Mouse (Mus musculus): ENCODE results near the gene Dnal4. TPM values are rescaled to one million over a fixed set of nuclear protein-coding genes. Genes with fewer than 3 reads are reported as not detected.

Dnal4 gene
- polyA plus RNA-seq, 1 experiment from 2014 or later = 69.0 TPM

DNA sequence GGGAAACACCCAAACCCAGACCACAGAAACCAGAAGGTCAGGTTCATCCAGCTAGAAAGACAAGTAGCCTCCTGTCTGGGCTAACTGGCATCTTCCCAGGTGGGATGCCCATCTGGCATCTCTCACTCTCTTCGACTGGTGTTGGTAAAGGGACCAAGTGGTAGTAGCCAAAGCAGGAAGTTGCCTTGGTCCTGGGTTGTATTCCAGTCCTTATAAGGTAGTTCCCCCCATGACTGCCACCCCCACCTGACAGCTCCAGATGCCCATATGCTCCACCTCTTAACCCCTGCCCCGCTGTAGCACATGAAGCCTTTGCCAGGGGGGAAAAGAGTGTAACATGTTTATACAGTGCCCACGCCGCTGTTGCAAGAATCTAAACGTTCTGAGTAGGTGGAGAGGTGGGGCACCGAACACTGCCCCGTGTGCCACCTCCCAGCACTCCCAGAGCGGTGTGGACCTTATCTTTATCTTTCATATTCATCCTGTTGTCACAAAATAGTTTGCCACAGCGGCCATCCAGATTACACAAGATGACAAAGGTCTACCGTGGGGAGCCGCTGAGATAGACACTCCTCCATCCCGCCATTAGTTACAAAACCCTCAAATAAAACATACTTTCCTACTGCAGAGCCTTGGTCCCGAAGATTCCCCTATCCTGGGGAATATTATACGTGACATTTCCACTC lies 36.3 kb downstream of the Dnal4 start:
- H3K27me3 ChIP-seq (ENCODE audit: control insufficient read depth, insufficient read depth, low read depth, low read length) = no peaks in the 10 kb centered on the region
- H3K4me1 ChIP-seq (ENCODE audit: control insufficient read depth, insufficient read depth, low read length) = peaks cover 20% of the 10 kb centered on the region
- ATAC-seq = no peak
- peak overlapping the region; percentile 75 for H3K27ac ChIP-seq (ENCODE audit: low read length)
- H3K9me3 ChIP-seq (replicated peaks; ENCODE audit: control insufficient read depth, low read length, poor library complexity, severe bottlenecking) = no peaks in the 10 kb centered on the region
- H3K9ac ChIP-seq (ENCODE audit: low read depth, low read length) = peak overlapping the region; percentile 96
- peaks cover 18% of the 10 kb centered on the region for H3K36me3 ChIP-seq (ENCODE audit: control insufficient read depth, insufficient read depth, low read length)
- WGBS = 28% methylated on average over 14 of the region's 14 CpGs
- peak overlapping the region; percentile 98 for H3K4me3 ChIP-seq (ENCODE audit: low read depth, low read length)
- peak overlapping the region; percentile 64 for H3K4me2 ChIP-seq (ENCODE audit: low read length)

DNA sequence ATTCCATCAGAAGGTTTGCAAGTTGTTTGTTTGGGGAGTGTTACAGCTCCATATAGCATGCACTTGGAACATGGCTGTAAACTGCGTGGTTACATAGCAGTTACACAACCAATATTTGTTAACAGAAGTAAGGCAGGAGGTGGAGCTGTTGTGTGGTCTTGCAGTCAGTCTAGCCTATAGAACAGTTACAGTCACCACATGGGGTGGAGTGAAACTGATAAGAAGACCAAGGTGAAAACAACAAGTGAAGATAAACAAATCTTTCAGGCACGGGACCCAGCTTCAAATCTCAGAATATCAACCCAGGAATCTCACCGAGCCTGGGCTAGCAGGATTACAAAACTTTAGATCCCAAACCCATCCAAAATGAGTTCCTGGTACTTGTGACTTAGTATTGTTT lies 36.9 kb downstream of the Dnal4 start:
- 89% methylated on average over 3 of the region's 3 CpGs for WGBS
- no peaks in the 10 kb centered on the region for H3K27me3 ChIP-seq (ENCODE audit: control insufficient read depth, insufficient read depth, low read depth, low read length)
- peaks cover 20% of the 10 kb centered on the region for H3K36me3 ChIP-seq (ENCODE audit: control insufficient read depth, insufficient read depth, low read length)
- H3K9me3 ChIP-seq (replicated peaks; ENCODE audit: control insufficient read depth, low read length, poor library complexity, severe bottlenecking) = no peaks in the 10 kb centered on the region
- peak overlapping the region; percentile 96; the same call in 1 of the 2 replicates for H3K9ac ChIP-seq (ENCODE audit: low read depth, low read length)
- peak overlapping the region; percentile 98 for H3K4me3 ChIP-seq (ENCODE audit: low read depth, low read length)
- H3K4me1 ChIP-seq (ENCODE audit: control insufficient read depth, insufficient read depth, low read length) = peaks cover 20% of the 10 kb centered on the region
- no peak overlapping the region for H3K27ac ChIP-seq (ENCODE audit: low read length)
- peak overlapping the region; percentile 64 for H3K4me2 ChIP-seq (ENCODE audit: low read length)
- ATAC-seq = no peak

DNA sequence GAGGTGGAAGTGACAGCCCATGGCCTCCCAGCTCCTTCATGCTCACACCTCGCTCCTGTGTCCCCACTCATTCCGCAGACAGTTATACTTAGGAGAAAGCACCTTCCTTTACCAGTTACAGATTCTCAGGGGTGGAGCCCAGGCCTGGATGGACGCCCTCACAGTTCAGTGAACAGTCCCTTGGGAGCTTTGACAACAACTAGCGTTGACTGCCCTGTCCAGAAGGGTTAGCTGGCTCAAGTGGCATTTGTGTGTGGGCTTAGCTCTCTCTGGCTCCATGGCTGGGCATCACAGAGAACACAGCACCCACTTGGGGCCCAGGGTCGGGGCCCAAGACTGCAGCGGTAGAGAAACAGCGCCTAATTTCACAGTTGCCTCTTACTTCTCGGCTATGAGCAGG lies 43.3 kb downstream of the Dnal4 start:
- Histone ChIP-seq H3K4me2 (ENCODE audit: low read length) (no peak overlapping the region), H3K27ac (ENCODE audit: low read length) (no peak overlapping the region), H3K4me3 (ENCODE audit: low read depth, low read length) (no peak overlapping the region), H3K36me3 (ENCODE audit: control insufficient read depth, insufficient read depth, low read length) (peaks cover 40% of the 10 kb centered on the region), H3K9ac (ENCODE audit: low read depth, low read length) (no peak overlapping the region), H3K27me3 (ENCODE audit: control insufficient read depth, insufficient read depth, low read depth, low read length) (no peaks in the 10 kb centered on the region), H3K9me3 (replicated peaks; ENCODE audit: control insufficient read depth, low read length, poor library complexity, severe bottlenecking) (no peaks in the 10 kb centered on the region), H3K4me1 (ENCODE audit: control insufficient read depth, insufficient read depth, low read length) (no peaks in the 10 kb centered on the region)
- no peak for ATAC-seq
- WGBS = 83% methylated on average over 8 of the region's 8 CpGs

DNA sequence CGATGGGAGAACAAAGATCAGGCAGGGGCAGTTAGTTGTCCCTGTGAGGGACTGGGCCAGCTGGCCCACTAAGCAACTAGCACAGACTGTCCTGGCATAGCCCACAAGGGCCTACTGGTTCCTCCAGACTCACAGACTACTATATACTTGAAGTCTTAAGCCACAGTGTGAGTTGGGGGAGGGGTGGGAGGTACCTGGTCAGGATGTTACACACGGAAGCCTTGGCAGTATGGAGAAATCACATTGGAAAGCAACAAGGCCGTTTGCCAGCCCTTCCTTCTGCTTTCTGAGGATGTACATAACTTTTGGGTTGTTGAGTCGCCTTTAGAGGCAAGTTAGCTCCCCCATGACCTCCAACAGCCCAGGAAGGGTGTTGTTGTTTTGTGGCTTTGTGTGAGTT lies 44.0 kb downstream of the Dnal4 start:
- Histone ChIP-seq H3K4me3 (ENCODE audit: low read depth, low read length) (no peak overlapping the region), H3K36me3 (ENCODE audit: control insufficient read depth, insufficient read depth, low read length) (peaks cover 39% of the 10 kb centered on the region)

DNA sequence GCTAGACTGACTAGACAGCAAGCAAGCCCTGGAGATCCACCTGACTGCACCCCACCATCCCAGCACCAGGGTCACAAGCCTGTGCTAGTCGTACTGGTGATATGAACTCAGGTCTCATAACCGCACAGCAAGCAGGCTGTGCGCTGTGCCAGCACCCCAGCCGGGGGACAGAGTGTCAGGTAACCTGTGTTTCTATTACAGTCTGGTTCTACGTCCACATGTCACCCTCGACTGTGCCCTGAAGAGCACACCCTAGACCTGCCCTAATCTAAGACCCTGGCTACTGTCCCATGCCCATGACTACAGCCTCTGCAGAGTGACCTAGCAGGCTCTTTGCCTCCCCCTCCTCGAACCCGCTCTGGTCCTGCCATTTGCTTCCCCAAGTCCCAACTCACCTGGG lies 44.5 kb downstream of the Dnal4 start:
- Histone ChIP-seq H3K36me3 (ENCODE audit: control insufficient read depth, insufficient read depth, low read length) (peaks cover 37% of the 10 kb centered on the region), H3K4me1 (ENCODE audit: control insufficient read depth, insufficient read depth, low read length) (no peaks in the 10 kb centered on the region), H3K27ac (ENCODE audit: low read length) (no peak overlapping the region), H3K4me3 (ENCODE audit: low read depth, low read length) (no peak overlapping the region), H3K9me3 (replicated peaks; ENCODE audit: control insufficient read depth, low read length, poor library complexity, severe bottlenecking) (no peaks in the 10 kb centered on the region), H3K9ac (ENCODE audit: low read depth, low read length) (no peak overlapping the region), H3K27me3 (ENCODE audit: control insufficient read depth, insufficient read depth, low read depth, low read length) (no peaks in the 10 kb centered on the region), H3K4me2 (ENCODE audit: low read length) (no peak overlapping the region)
- ATAC-seq = no peak
- 95% methylated on average over 8 of the region's 8 CpGs for WGBS

More for the DNA sequence above, 44.0 kb downstream of the Dnal4 start:
- Histone ChIP-seq H3K4me1 (ENCODE audit: control insufficient read depth, insufficient read depth, low read length) (no peaks in the 10 kb centered on the region), H3K9me3 (replicated peaks; ENCODE audit: control insufficient read depth, low read length, poor library complexity, severe bottlenecking) (no peaks in the 10 kb centered on the region), H3K27ac (ENCODE audit: low read length) (no peak overlapping the region), H3K9ac (ENCODE audit: low read depth, low read length) (no peak overlapping the region), H3K4me2 (ENCODE audit: low read length) (no peak overlapping the region), H3K27me3 (ENCODE audit: control insufficient read depth, insufficient read depth, low read depth, low read length) (no peaks in the 10 kb centered on the region)
- WGBS = 78% methylated on average over 4 of the region's 4 CpGs
- no peak for ATAC-seq

DNA sequence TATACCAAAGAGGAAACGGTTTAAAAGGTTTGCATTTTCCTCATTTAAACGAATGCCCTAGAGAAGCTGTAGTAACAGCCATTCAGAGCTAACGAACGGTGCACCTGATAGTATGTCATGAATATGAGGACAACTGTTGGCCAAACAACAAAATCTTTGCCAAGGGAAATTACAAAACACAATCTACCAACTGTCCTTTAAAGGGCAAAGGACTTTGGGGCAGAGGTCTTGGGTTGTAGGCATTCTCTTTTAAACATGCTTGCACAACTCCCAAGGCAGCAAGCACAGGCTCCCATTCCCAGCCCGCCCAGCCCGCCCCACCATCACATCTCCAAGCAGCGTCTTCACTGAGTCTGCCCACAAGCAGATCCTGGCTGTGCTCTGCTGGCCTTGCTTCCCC lies 46.1 kb downstream of the Dnal4 start:
- no peaks in the 10 kb centered on the region for H3K27me3 ChIP-seq (ENCODE audit: control insufficient read depth, insufficient read depth, low read depth, low read length)
- no peak for ATAC-seq
- no peaks in the 10 kb centered on the region for H3K4me1 ChIP-seq (ENCODE audit: control insufficient read depth, insufficient read depth, low read length)
- H3K4me2 ChIP-seq (ENCODE audit: low read length) = no peak overlapping the region
- H3K4me3 ChIP-seq (ENCODE audit: low read depth, low read length) = no peak overlapping the region
- peaks cover 39% of the 10 kb centered on the region for H3K36me3 ChIP-seq (ENCODE audit: control insufficient read depth, insufficient read depth, low read length)
- H3K27ac ChIP-seq (ENCODE audit: low read length) = no peak overlapping the region
- no peak overlapping the region for H3K9ac ChIP-seq (ENCODE audit: low read depth, low read length)
- 85% methylated on average over 7 of the region's 7 CpGs for WGBS
- no peaks in the 10 kb centered on the region for H3K9me3 ChIP-seq (replicated peaks; ENCODE audit: control insufficient read depth, low read length, poor library complexity, severe bottlenecking)

DNA sequence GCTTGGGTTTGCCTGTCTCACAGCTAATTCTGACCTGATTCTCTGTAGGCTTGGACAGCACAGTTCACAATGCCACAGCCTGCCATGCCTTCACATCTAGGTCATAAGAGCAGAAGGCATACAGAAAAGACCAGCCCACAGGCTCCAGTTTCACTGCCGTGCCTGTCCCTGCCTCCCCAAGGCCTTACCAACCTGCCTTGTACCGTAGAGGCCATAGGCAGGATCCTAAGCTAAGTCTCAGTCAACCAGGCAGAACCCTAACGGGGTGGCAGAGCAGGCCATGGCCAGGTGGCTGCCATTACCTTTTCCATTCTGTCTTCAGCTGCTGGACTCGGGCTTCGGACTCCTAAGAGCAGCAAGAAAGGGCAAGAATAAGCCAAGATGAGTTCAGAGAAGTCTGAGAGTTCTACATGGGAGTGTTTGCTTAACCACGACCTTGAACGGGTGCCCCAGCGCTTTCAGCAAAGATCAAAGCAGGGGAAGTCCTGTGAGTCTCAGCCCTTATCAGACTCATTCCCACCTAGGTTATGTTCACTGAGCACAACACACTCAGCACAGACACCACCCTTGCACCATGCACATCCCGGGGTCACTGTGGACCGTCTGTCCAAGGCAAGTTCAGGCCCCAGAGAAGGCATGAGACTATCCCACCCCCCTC lies 48.8 kb downstream of the Dnal4 start:
- Histone ChIP-seq H3K4me2 (ENCODE audit: low read length) (no peak overlapping the region), H3K4me3 (ENCODE audit: low read depth, low read length) (no peak overlapping the region), H3K27ac (ENCODE audit: low read length) (no peak overlapping the region), H3K4me1 (ENCODE audit: control insufficient read depth, insufficient read depth, low read length) (no peaks in the 10 kb centered on the region), H3K36me3 (ENCODE audit: control insufficient read depth, insufficient read depth, low read length) (peaks cover 55% of the 10 kb centered on the region), H3K9ac (ENCODE audit: low read depth, low read length) (no peak overlapping the region), H3K9me3 (replicated peaks; ENCODE audit: control insufficient read depth, low read length, poor library complexity, severe bottlenecking) (no peaks in the 10 kb centered on the region), H3K27me3 (ENCODE audit: control insufficient read depth, insufficient read depth, low read depth, low read length) (no peaks in the 10 kb centered on the region)
- WGBS = 90% methylated on average over 10 of the region's 10 CpGs
- no peak for ATAC-seq

DNA sequence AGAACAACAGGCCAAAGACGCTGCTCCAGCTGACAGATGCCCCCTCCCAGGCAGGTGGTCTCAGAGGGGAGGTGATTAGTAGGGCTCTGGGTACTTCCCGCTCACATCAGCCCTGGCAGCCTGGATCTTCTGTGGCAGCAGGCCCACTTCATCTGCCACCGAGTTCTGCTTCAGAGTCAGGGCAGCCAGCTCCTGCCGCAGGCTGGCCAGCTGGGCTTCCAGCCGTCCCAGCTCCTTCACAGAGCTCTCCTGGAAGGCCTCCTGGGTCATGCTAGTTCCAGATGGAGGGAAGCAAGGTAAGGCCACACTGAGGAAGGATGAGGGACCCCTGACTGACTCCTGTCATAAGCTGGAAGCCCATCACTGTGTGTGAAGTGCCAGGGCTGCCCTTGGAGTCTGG lies 49.3 kb downstream of the Dnal4 start:
- H3K27me3 ChIP-seq (ENCODE audit: control insufficient read depth, insufficient read depth, low read depth, low read length) = no peaks in the 10 kb centered on the region
- no peaks in the 10 kb centered on the region for H3K9me3 ChIP-seq (replicated peaks; ENCODE audit: control insufficient read depth, low read length, poor library complexity, severe bottlenecking)
- H3K4me1 ChIP-seq (ENCODE audit: control insufficient read depth, insufficient read depth, low read length) = no peaks in the 10 kb centered on the region
- ATAC-seq = no peak
- H3K4me3 ChIP-seq (ENCODE audit: low read depth, low read length) = no peak overlapping the region
- H3K4me2 ChIP-seq (ENCODE audit: low read length) = no peak overlapping the region
- WGBS = 46% methylated on average over 5 of the region's 5 CpGs
- peak overlapping the region; percentile 18; the same call in 1 of the 2 replicates for H3K9ac ChIP-seq (ENCODE audit: low read depth, low read length)
- H3K27ac ChIP-seq (ENCODE audit: low read length) = no peak overlapping the region
- H3K36me3 ChIP-seq (ENCODE audit: control insufficient read depth, insufficient read depth, low read length) = peaks cover 51% of the 10 kb centered on the region

DNA sequence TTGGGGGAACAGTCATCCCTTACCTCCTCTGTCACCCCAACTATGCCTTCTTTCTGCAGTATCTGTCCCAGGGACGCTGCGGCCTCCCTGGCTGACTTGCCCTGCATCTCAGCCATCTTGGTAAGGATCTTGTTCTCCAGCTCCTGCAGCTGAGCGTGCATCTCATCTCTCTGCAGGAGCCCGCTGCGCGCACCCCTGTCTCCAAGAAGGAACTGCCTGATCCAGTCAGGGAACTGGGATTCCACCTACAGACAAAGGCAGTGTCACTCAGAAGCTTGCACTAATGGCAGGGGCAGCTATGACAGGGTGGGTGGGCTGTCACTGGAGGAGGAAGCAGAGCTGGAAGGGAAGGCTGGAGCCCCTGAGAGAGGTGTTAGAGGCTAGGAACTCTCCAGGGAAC lies 49.8 kb downstream of the Dnal4 start:
- no peak overlapping the region for H3K27ac ChIP-seq (ENCODE audit: low read length)
- H3K4me3 ChIP-seq (ENCODE audit: low read depth, low read length) = no peak overlapping the region
- no peak overlapping the region for H3K9ac ChIP-seq (ENCODE audit: low read depth, low read length)
- WGBS = 75% methylated on average over 6 of the region's 6 CpGs
- H3K9me3 ChIP-seq (replicated peaks; ENCODE audit: control insufficient read depth, low read length, poor library complexity, severe bottlenecking) = no peaks in the 10 kb centered on the region
- no peaks in the 10 kb centered on the region for H3K27me3 ChIP-seq (ENCODE audit: control insufficient read depth, insufficient read depth, low read depth, low read length)
- peaks cover 47% of the 10 kb centered on the region for H3K36me3 ChIP-seq (ENCODE audit: control insufficient read depth, insufficient read depth, low read length)
- no peak for ATAC-seq
- H3K4me1 ChIP-seq (ENCODE audit: control insufficient read depth, insufficient read depth, low read length) = no peaks in the 10 kb centered on the region
- H3K4me2 ChIP-seq (ENCODE audit: low read length) = no peak overlapping the region
